ENCODE assay signal across 9 mouse cellular contexts in the genomic region with DNA sequence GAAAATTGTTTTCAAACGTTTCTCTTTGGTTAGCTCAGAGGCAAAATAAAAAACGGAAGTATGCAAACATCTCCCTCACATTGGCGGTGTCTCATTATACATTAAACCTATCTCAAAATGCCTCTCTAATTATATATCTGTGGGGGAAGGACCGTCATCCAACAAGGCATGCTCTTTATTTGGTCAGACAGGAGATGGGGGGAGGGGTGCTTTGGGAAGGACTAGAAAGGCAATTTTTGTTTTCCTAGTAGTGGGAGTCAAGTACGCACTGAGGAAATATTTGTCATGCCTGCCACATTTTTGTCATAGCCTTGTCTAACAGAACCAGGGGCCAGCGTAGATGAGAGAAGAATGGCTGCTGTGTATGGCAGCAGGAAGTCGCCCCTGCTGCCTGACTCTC. TPM values are rescaled to one million over a fixed set of nuclear protein-coding genes. Genes with fewer than 3 reads are reported as not detected.
DNase-seq lines count a peak whose midpoint lies in the region; ATAC-seq and TF ChIP-seq lines count a peak whose summit lies in the region.
"Had no signal": no experiment of that assay in that cellular context is flagged by ENCODE, and none has a peak within 500 bp of the region (broad histone marks: within the 10 kb centered on the region; RNA-seq: fewer than 3 reads in every experiment).

A gene (minus strand): TSS at position 101 of the 400 bp plus-strand sequence.

- 79% methylated on average over 7 of the region's 7 CpGs for whole genome bisulfite sequencing in midbrain, embryonic 10.5 days
- WGBS in forebrain, embryonic 13.5 days, result 80% methylated on average over 7 of the region's 7 CpGs

- H3K4me1 ChIP-seq in midbrain, embryonic 10.5 days, result no peaks in the 10 kb centered on the region
- no peaks in the 10 kb centered on the region for H3K4me1 ChIP-seq in forebrain, embryonic 13.5 days

- no peak within 1 kb of the TSS for H3K4me2 ChIP-seq in forebrain, embryonic 13.5 days

- H3K9ac ChIP-seq in forebrain, embryonic 13.5 days, result no peak within 1 kb of the TSS

- no peak for TF ChIP-seq CTCF in gastrocnemius, adult 2 months (IDR thresholded peaks at IDR 0.05)

- intact Hi-C loops in gastrocnemius, adult 2 months (cut with DNase I), result no loop called here
- intact Hi-C loops in heart, postnatal 36 days (cut with DNase I), result no loop called here

- no peak within 1 kb of the TSS for H3K27ac ChIP-seq in gastrocnemius, adult 2 months
- H3K27ac ChIP-seq in midbrain, embryonic 10.5 days (replicated peaks), result no peak within 1 kb of the TSS
- no peak within 1 kb of the TSS for H3K27ac ChIP-seq in forebrain, embryonic 13.5 days

- no peak for ATAC-seq in forebrain, embryonic 13.5 days
- ATAC-seq: midbrain, embryonic 16.5 days had no signal

- H3K4me3 ChIP-seq in gastrocnemius, adult 2 months, result peak within 1 kb of the TSS; percentile 22
- no peak within 1 kb of the TSS for H3K4me3 ChIP-seq in midbrain, embryonic 10.5 days
- H3K4me3 ChIP-seq in forebrain, embryonic 13.5 days, result no peak within 1 kb of the TSS

- no peaks in the 10 kb centered on the region for H3K9me3 ChIP-seq in midbrain, embryonic 10.5 days (replicated peaks)
- H3K9me3 ChIP-seq in forebrain, embryonic 13.5 days (replicated peaks), result no peaks in the 10 kb centered on the region

- H3K36me3 ChIP-seq in midbrain, embryonic 10.5 days, result no peaks in the 10 kb centered on the region
- no peaks in the 10 kb centered on the region for H3K36me3 ChIP-seq in forebrain, embryonic 13.5 days (ENCODE audit: poor library complexity, severe bottlenecking)

- no peak for DNase-seq in left cerebral cortex, adult 18-20 months (ENCODE audit: low spot score in 2 of 2)
- DNase-seq in left cerebral cortex, adult 9 months (ENCODE audit: low spot score in 2 of 2), result no peak
- no peak for DNase-seq in adrenal gland, postnatal 4 days (ENCODE audit: low spot score in 2 of 2)
- DNase-seq in gastrocnemius, adult 2 months, result no peak
- no peak for DNase-seq in heart, postnatal 36 days
- DNase-seq in midbrain, embryonic 10.5 days (ENCODE audit: low spot score), result no peak
- DNase-seq in cerebellum, adult 8-10 months, result no peak

- no peaks in the 10 kb centered on the region for H3K27me3 ChIP-seq in midbrain, embryonic 10.5 days (ENCODE audit: low read depth, poor library complexity, severe bottlenecking)
- no peaks in the 10 kb centered on the region for H3K27me3 ChIP-seq in forebrain, embryonic 13.5 days

RNA-seq across cellular contexts. Expression of the gene that starts here (rescaled TPM):
- total RNA-seq in left cerebral cortex, adult 18-20 months (2021), result 10 to 100 TPM; 18.2 to 19.9 TPM
- total RNA-seq in adrenal gland, postnatal 4 days (2021), result 10 to 100 TPM; 54.2 to 55.2 TPM
- 100 to 1,000 TPM in 1 of 2 experiments, 10 to 100 TPM in 1; 93.6 to 119 TPM for total RNA-seq in gastrocnemius, adult 2 months (2021)
- total RNA-seq in heart, postnatal 36 days (2021), result 100 to 1,000 TPM; 121 to 141 TPM
- polyA plus RNA-seq in midbrain, embryonic 10.5 days (2016; fragmentation: Nextera tagmentation; extraction: Ambion mirVana), result 8.3 and 10.4 TPM in 2 replicates
- polyA plus RNA-seq in forebrain, embryonic 13.5 days (2015; fragmentation: Nextera tagmentation; extraction: Ambion mirVana), result 3.0 and 5.3 TPM in 2 replicates
